Mouse (Mus musculus) macrophage (primary cell): ENCODE measurements around the gene Itpr3. TPM values are rescaled to one million over a fixed set of nuclear protein-coding genes. Genes with fewer than 3 reads are reported as not detected.
A peak's percentile ranks its signal among the peaks of the same experiment; 100 is the strongest.

ENCODE experiments used
- H3K27ac ChIP-seq: fragments of 350-480 bp; formaldehyde crosslinking; 2 replicates; pipeline ENCODE4 v1.9.0; 2021
- H3K36me3 ChIP-seq: fragments of 350-480 bp; formaldehyde crosslinking; 2 replicates; pipeline ENCODE4 v1.9.0; 2021; ENCODE audit errors: inconsistent target
- H3K4me3 ChIP-seq: fragments of 350-480 bp; formaldehyde crosslinking; 2 replicates; pipeline ENCODE4 v1.9.0; 2021; ENCODE audit errors: inconsistent target
- H3K79me2 ChIP-seq: fragments of 350-480 bp; formaldehyde crosslinking; 2 replicates; pipeline ENCODE4 v1.9.0; 2021; ENCODE audit errors: inconsistent target
- WGBS: methylation state at CpG from one replicate; pipeline ENCODE4 v1.1.7; 2026; ENCODE audit warnings: inconsistent platforms; ENCODE audit not compliant: missing documents; 5-methylcytosine and 5-hydroxymethylcytosine counted together
- polyA plus RNA-seq: library from polyadenylated mRNA; stranded (reverse); fragments of 250-400 nt; gene quantifications from 3 replicates; pipeline ENCODE4 v1.2.4, GENCODE M21; 2018; ENCODE audit warnings: inconsistent platforms

Gene Itpr3
- polyA plus RNA-seq, 1 experiment from 2014 or later, result 2.1 TPM

DNA sequence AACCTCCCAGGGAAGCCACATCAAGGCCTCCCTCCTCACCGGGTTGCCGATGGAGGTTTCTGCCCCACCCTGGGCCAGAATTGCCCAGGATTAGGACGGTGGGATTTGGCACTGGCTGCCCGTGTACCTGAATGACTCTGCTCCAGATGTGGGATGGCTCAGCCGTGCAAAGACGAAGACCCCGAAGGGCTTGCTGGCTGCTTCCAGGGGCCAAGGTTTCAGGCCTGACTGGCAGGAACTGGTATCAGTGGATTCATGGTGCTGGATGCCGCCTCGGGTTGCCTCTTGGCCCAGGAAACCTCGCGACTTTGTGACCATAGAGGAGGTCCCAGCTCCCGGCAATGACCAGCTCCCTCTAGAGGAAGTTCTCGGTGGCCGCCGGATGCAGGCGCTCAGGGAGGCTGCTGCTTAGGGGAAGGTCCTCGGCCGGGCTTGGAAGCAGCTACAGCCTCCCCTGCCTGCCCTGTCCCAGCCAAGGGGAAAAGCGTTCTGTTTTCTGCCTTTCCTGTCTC lies 28.8 kb upstream of the Itpr3 start:
- under 1% methylated on average over 19 of the region's 19 CpGs for WGBS
- peak overlapping the region; percentile 99 for H3K4me3 ChIP-seq
- peaks cover 18% of the 10 kb centered on the region; the same call in 1 of the 2 replicates for H3K36me3 ChIP-seq
- peak overlapping the region; percentile 89 for H3K27ac ChIP-seq
- peaks cover 47% of the 10 kb centered on the region for H3K79me2 ChIP-seq

- H3K27ac ChIP-seq, result peak within 1 kb of the TSS; percentile 89
- peaks cover 42% of the 10 kb centered on the region for H3K79me2 ChIP-seq
- no CpG with 5 or more reads among the region's 4 CpGs for WGBS
- peak within 1 kb of the TSS; percentile 99 for H3K4me3 ChIP-seq
- H3K36me3 ChIP-seq, result peaks cover 12% of the 10 kb centered on the region; the same call in 1 of the 2 replicates
Measured at GRCm38 (mm10) chr17:27028909-27029308, 28.2 kb upstream of the Itpr3 start, which contains the start of gene Bak1. Bak1 (minus strand) TSS chr17:27029009.

DNA sequence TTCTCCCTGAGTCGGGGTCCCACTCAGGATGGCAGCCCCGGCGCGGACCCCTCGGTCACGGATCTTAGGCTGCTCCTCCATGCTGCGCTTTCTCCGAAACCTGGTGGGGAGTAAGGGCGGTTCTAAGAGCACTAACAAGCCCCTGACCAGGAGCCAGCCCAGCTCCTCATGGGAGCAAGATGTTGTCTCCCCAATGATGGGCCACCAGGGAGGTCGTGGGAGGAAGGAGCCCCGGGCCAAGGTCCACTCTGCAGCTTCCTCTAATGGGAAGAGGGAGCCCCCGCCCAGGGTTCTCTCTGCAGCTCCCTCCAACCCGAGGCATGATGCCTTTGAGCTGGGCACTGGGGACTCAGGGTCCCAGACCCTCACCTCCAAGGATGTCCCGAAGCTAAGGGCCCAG lies 27.7 kb upstream of the Itpr3 start:
- H3K36me3 ChIP-seq, result peaks cover 7% of the 10 kb centered on the region; the same call in 1 of the 2 replicates
- 88% methylated on average over 14 of the region's 14 CpGs for WGBS
- peaks cover 36% of the 10 kb centered on the region for H3K79me2 ChIP-seq
- H3K4me3 ChIP-seq, result no peak overlapping the region
- no peak overlapping the region for H3K27ac ChIP-seq

- Histone ChIP-seq H3K27ac (no peak overlapping the region), H3K79me2 (peaks cover 25% of the 10 kb centered on the region), H3K36me3 (no peaks in the 10 kb centered on the region), H3K4me3 (no peak overlapping the region)
- 91% methylated on average over 4 of the region's 4 CpGs for WGBS
Measured at GRCm38 (mm10) chr17:27030896-27031295, 26.2 kb upstream of the Itpr3 start.

GRCm38 (mm10) chr17:27032328-27032727 lies 24.8 kb upstream of the Itpr3 start:
- Histone ChIP-seq H3K4me3 (no peak overlapping the region), H3K79me2 (peaks cover 11% of the 10 kb centered on the region)
- WGBS, result 80% methylated on average over 7 of the region's 7 CpGs

GRCm38 (mm10) chr17:27032869-27033268 lies 24.2 kb upstream of the Itpr3 start:
- Histone ChIP-seq H3K36me3 (no peaks in the 10 kb centered on the region), H3K4me3 (no peak overlapping the region)
- 2% methylated on average over 14 of the region's 14 CpGs for WGBS

More at GRCm38 (mm10) chr17:27032328-27032727, 24.8 kb upstream of the Itpr3 start:
- no peak overlapping the region for H3K27ac ChIP-seq
- H3K36me3 ChIP-seq, result no peaks in the 10 kb centered on the region

DNA sequence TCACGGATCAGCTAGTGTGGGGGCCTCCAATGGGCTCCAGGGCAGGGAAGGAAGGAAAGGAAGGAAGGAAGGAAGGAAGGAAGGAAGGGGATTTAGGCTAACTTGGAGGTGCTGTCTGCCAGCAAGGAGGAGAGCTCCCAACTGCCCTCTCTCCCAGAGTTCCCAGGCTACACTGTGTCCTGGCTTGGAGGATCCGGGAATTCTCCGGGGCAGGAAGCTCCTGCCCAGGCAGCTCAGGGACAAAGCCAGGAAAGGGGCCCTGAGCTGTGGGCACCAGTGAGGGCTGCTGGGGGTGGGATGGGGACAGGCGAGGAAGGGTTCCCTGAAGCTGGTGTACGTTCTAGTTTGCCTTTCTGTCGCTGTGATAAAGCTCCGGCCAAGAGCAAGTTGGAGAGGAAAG lies 20.6 kb upstream of the Itpr3 start:
- no peaks in the 10 kb centered on the region for H3K79me2 ChIP-seq
- WGBS, result 89% methylated on average over 7 of the region's 7 CpGs
- no peak overlapping the region for H3K27ac ChIP-seq
- no peak overlapping the region for H3K4me3 ChIP-seq
- H3K36me3 ChIP-seq, result no peaks in the 10 kb centered on the region

More at GRCm38 (mm10) chr17:27032869-27033268, 24.2 kb upstream of the Itpr3 start:
- no peak overlapping the region for H3K27ac ChIP-seq
- H3K79me2 ChIP-seq, result peaks cover 6% of the 10 kb centered on the region

DNA sequence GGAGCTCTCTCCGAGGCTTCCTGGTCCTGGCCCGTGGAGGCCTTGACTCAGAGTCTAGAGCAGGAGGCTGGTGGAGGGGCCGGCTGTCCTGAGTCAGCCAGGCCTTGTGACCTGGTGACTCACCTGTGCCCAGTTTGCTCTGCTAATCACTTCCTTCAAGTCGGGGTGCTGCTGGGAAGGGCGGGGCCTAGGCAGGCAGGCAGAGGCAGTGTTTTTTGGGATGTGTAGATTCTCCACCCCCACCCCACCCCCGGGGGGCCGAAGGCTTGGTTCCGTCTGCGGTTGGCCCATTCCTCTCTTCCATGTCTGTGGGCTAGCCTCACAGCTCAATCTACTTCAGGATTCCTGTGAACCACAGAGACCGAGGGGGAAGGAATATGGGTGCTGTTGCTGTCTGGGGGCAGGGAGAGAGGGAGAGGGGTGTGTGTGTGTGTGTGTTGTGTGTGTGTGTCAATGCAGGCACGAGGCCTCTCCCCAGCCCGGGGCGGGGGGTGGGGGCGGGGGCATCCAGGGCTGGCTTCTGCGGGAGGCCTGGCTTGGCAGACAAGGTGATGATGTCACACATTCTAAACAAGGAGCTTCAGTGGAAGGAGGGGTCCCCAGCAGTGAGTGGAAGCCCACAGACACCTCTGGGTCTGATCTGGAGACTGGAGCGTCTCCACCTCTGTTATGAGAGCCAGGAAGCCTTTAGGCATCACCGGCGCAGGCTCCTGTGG lies 18.6 kb upstream of the Itpr3 start:
- Histone ChIP-seq H3K79me2 (no peaks in the 10 kb centered on the region; the same call in 1 of the 2 replicates), H3K36me3 (no peaks in the 10 kb centered on the region), H3K4me3 (peak overlapping the region; percentile 36), H3K27ac (peak overlapping the region; percentile 84)
- 66% methylated on average over 15 of the region's 18 CpGs for WGBS

DNA sequence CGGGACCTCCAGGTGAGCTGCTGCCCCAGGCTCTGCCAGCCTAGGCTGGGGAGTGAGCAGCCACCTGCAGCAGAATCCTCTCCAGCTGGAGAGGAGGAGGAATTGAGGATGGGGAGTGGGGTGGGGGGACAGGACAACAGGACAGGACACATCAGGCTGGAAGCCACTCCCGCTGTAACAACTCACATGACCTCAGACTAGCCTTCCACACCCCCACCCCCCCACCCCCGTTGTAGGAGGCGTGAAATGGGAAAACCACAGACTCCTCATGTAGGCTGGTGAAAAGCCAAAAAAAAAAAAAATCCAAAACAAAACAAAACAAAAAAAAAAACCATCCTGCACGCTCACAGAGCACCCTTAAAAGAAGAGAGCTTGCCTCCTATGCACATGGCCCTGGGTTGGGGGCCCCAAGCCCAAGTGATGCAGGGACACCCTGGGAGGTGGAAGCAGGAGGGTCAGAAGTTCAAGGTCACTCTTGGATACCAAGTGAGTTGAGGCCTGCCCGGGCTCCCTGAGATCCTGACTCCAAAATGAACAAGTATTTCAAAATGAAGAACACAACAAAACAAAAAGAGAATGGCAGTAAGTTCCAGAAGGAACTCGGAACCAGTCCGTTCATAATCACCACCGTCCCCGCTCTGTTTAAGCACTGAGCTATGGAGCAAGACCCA lies 17.5 kb upstream of the Itpr3 start:
- peak overlapping the region; percentile 84 for H3K27ac ChIP-seq
- H3K79me2 ChIP-seq, result no peaks in the 10 kb centered on the region; the same call in 1 of the 2 replicates
- WGBS, result 87% methylated on average over 7 of the region's 10 CpGs
- no peaks in the 10 kb centered on the region for H3K36me3 ChIP-seq
- H3K4me3 ChIP-seq, result no peak overlapping the region

- Histone ChIP-seq H3K4me3 (no peak overlapping the region), H3K79me2 (no peaks in the 10 kb centered on the region; the same call in 1 of the 2 replicates), H3K27ac (no peak overlapping the region), H3K36me3 (no peaks in the 10 kb centered on the region)
- 73% methylated on average over 10 of the region's 20 CpGs for WGBS
Measured at GRCm38 (mm10) chr17:27040304-27041045, 16.6 kb upstream of the Itpr3 start.

DNA sequence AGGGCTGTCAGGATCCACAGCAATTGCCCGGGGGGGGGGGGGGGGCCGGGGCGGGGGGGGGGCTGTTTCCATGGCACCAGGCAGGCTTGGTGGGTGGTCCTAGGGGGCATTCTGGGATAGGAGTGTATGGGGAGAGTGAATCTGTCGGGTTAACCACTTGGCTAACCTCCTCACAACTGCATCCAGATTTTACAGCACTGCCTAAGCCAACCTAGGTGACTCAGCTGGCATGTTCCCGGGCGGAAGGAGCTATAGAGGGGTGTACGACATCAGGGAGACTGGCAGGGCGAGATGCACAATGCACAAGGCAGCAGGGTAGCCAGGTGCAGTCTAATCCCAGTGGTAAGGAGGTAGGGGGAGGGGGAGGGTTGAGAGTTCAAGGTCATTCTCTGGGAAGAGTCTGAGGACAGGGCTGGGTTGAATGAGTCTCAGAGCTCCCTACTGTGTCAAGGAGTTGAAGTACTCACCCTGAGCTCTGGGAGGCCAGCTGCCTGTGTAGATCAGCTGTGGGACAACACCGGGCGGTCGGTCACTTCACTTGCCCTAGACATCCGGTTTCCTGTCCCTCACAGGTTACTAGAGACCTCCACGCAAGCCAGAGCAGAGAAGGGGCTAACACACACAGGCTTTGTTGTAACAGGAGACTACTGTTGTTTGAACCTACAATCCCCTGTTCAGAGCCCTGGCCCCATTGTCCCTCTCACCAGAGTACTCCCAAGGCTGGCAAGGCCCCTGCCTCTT lies 15.9 kb upstream of the Itpr3 start:
- 91% methylated on average over 10 of the region's 13 CpGs for WGBS
- Histone ChIP-seq H3K27ac (peak overlapping the region; percentile 86; the same call in 1 of the 2 replicates), H3K4me3 (no peak overlapping the region), H3K36me3 (no peaks in the 10 kb centered on the region), H3K79me2 (no peaks in the 10 kb centered on the region; the same call in 1 of the 2 replicates)

- peak overlapping the region; percentile 86 for H3K27ac ChIP-seq
- WGBS, result 100% methylated on average over 2 of the region's 2 CpGs
- no peaks in the 10 kb centered on the region for H3K36me3 ChIP-seq
- H3K4me3 ChIP-seq, result no peak overlapping the region
- no peaks in the 10 kb centered on the region; the same call in 1 of the 2 replicates for H3K79me2 ChIP-seq
Measured at GRCm38 (mm10) chr17:27041787-27042055, 15.4 kb upstream of the Itpr3 start.

DNA sequence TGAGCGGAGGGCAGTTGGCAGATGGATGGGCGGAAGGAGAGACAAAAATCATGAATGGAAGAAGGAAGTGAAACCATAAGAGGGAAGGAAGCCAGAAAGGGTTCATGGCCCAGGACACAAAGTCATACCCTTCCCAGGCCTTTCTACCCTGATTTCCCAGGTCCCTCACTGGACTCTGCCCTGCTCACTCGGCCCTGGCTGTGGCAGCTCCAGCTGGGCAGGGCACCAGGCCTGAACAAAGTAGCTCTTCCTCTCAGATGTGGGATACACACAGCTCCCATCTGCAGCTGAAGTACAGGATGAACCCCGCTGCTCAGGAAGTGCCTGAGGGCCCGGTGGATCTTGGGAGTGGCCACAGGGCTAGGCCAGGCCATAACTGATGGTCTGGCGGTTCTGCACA lies 14.3 kb upstream of the Itpr3 start:
- Histone ChIP-seq H3K4me3 (no peak overlapping the region), H3K36me3 (no peaks in the 10 kb centered on the region), H3K27ac (peak overlapping the region; percentile 86), H3K79me2 (no peaks in the 10 kb centered on the region; the same call in 1 of the 2 replicates)
- WGBS, result 8% methylated on average over 6 of the region's 6 CpGs

DNA sequence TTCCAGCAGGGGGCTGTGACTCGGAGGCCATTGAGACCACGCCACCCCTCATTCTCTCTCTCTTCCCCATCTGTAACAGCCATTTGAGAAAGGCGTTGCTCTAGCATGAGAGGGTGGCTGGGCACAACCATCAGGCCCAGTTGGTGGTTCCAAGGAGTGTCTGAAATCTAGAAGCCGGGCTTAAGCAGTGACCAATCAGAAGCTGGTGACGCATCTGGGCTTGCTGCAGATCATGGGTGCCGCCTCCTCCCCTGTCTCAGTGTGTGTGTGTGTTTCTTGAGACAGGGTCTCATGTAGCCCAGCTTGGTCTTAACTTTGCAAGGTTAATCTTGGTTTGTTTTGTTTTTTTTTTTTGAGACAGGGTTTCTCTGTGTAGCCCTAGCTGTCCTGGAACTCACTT lies 11.9 kb upstream of the Itpr3 start:
- H3K79me2 ChIP-seq, result no peaks in the 10 kb centered on the region; the same call in 1 of the 2 replicates
- H3K4me3 ChIP-seq, result no peak overlapping the region
- WGBS, result 100% methylated on average over 6 of the region's 6 CpGs
- no peak overlapping the region for H3K27ac ChIP-seq
- no peaks in the 10 kb centered on the region for H3K36me3 ChIP-seq
